Mouse (Mus musculus): ENCODE measurements around the gene Grip2.

GRCm38 (mm10) chr6:91742466-91742865 lies 84.6 kb downstream of the Grip2 start:
- TF ChIP-seq POLR2A (IDR thresholded peaks at IDR 0.05; ENCODE audit: low read depth, low read length), result no peak
- TF ChIP-seq TCF12 (IDR thresholded peaks at IDR 0.05; ENCODE audit: low read depth, low read length), result no peak
- no peak for TF ChIP-seq SIN3A (IDR thresholded peaks at IDR 0.05; ENCODE audit: low read length)

Measured in CH12.LX (cell line).